Mouse (Mus musculus) layer of hippocampus, postnatal 36 days (tissue): ENCODE measurements around the gene Fgf11. TPM values are rescaled to one million over a fixed set of nuclear protein-coding genes. Genes with fewer than 3 reads are reported as not detected.

Source experiments
- DNase-seq, 2 experiments: peaks; one replicate each; pipeline ENCODE4 v3.0.0; 2022
- total RNA-seq, 2 experiments: library from RNA; stranded (reverse); gene quantifications; 2 replicates each; pipeline ENCODE4 v1.2.3; 2021

The Fgf11 gene
- total RNA-seq, 2 experiments from 2014 or later: 29.2 to 31.6 TPM

DNA sequence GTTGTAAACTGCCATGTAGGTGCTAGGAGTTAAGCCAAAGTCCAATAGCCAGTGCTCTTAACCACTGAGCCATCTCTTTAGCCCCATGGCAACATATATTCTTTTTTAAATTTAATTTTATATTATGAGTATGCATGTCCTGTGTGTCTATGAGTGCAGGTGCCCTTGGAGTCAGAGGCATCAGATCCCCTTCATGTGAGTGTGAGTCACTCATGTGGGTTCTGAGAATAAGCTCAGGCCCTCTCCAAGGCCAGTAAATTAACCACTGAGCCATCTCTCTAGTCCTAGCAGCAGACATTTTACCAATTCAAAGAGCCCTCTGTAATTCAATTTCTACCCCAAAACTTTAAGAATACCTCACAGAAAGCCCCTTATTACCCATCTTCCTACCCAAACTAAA, 49.0 kb downstream of the Fgf11 start:
- no peak for DNase-seq

DNA sequence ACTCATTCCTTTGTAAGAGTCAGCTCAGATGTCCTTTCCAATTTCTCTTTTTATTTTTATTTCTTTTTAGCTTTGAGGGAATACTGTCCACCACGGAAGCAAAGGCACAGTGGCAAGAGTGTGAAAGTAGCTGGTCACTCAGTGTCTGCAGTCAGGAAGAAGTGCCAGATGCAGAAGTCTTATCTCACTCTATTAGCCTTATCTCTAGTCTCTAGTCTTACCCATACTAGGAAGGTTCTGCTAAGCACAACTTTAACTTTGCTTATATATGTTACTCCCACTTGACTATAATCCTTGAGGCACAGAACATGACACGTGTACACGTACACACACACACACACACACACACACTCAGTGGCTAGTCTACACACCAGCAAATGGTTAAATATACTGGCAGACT, 50.0 kb downstream of the Fgf11 start:
- no peak for DNase-seq

Other genes starting within 250 kb of the Fgf11 start
- gene Efnb3, start 241.7 kb downstream of the Fgf11 start, total RNA-seq: 100 to 1,000 TPM; 120 to 121 TPM
- gene Wrap53, start 221.6 kb downstream of the Fgf11 start, total RNA-seq: 10 to 100 TPM; 11.8 to 14.3 TPM
- gene Trp53, start 221.5 kb downstream of the Fgf11 start, total RNA-seq: 10 to 100 TPM; 25.4 to 27.4 TPM
- 100 to 1,000 TPM; 400 to 418 TPM for gene Atp1b2, start 195.9 kb downstream of the Fgf11 start, total RNA-seq
- gene Shbg, start 184.0 kb downstream of the Fgf11 start, total RNA-seq: not detected
- 10 to 100 TPM; 11.7 to 13.7 TPM for gene Sat2, start 179.8 kb downstream of the Fgf11 start, total RNA-seq
- gene Fxr2, start 168.9 kb downstream of the Fgf11 start, total RNA-seq: 100 to 1,000 TPM; 147 to 153 TPM
- not detected for gene Sox15, start 146.5 kb downstream of the Fgf11 start, total RNA-seq
- 10 to 100 TPM; 55.0 to 58.8 TPM for gene Mpdu1, start 139.2 kb downstream of the Fgf11 start, total RNA-seq
- 10 to 100 TPM; 11.9 to 13.5 TPM for gene Cd68, start 135.7 kb downstream of the Fgf11 start, total RNA-seq
- gene Eif4a1, start 129.4 kb downstream of the Fgf11 start, total RNA-seq: 100 to 1,000 TPM; 352 to 354 TPM
- gene Senp3, start 119.8 kb downstream of the Fgf11 start, total RNA-seq: 100 to 1,000 TPM; 101 to 122 TPM
- gene Tnfsf13, start 116.1 kb downstream of the Fgf11 start, total RNA-seq: 1 to 10 TPM; 2.1 to 3.1 TPM
- 1 to 10 TPM; 8.2 to 8.8 TPM for gene Tnfsf12, start 106.0 kb downstream of the Fgf11 start, total RNA-seq
- 1 to 10 TPM in 1 of 2 experiments, under 1 TPM in 1; 0.90 to 1.2 TPM for gene Tnfsfm13, start 105.8 kb downstream of the Fgf11 start, total RNA-seq
- 10 to 100 TPM; 61.2 to 61.3 TPM for gene Polr2a, start 43.2 kb downstream of the Fgf11 start, total RNA-seq
- not detected for gene Slc35g3, start 39.9 kb downstream of the Fgf11 start, total RNA-seq
- 100 to 1,000 TPM; 116 to 126 TPM for gene Zbtb4, start 35.9 kb downstream of the Fgf11 start, total RNA-seq
- gene Chrnb1, start 5.9 kb downstream of the Fgf11 start, total RNA-seq: 1 to 10 TPM in 1 of 2 experiments, under 1 TPM in 1; 0.72 to 1.3 TPM
- gene Tmem102, start 3.8 kb upstream of the Fgf11 start, total RNA-seq: under 1 TPM in 1 of 2 experiments, not detected in 1; 0.17 TPM
- not detected for gene Gm39566, start 13.4 kb upstream of the Fgf11 start, total RNA-seq
- not detected for gene Spem2, start 16.6 kb upstream of the Fgf11 start, total RNA-seq
- under 1 TPM; 0.57 to 0.63 TPM for gene Spem1, start 20.3 kb upstream of the Fgf11 start, total RNA-seq
- gene Nlgn2, start 35.9 kb upstream of the Fgf11 start, total RNA-seq: 100 to 1,000 TPM; 192 to 206 TPM
- gene Tmem256, start 36.7 kb upstream of the Fgf11 start, total RNA-seq: 100 to 1,000 TPM; 109 to 128 TPM
- gene Plscr3, start 44.5 kb upstream of the Fgf11 start, total RNA-seq: 10 to 100 TPM; 16.3 to 16.6 TPM
- gene Tnk1, start 56.9 kb upstream of the Fgf11 start, total RNA-seq: under 1 TPM in 1 of 2 experiments, not detected in 1; 0.18 TPM
- not detected for gene Tmem95, start 76.2 kb upstream of the Fgf11 start, total RNA-seq
- 1 to 10 TPM; 1.1 TPM for gene Kctd11, start 79.5 kb upstream of the Fgf11 start, total RNA-seq
- not detected for gene Acap1, start 93.7 kb upstream of the Fgf11 start, total RNA-seq
- under 1 TPM; 0.46 to 0.95 TPM for gene 2810408A11Rik, start 99.1 kb upstream of the Fgf11 start, total RNA-seq
- 100 to 1,000 TPM; 117 to 118 TPM for gene Neurl4, start 99.2 kb upstream of the Fgf11 start, total RNA-seq
- 10 to 100 TPM; 31.9 to 38.2 TPM for gene Gps2, start 112.0 kb upstream of the Fgf11 start, total RNA-seq
- 100 to 1,000 TPM; 416 to 445 TPM for gene Eif5a, start 120.1 kb upstream of the Fgf11 start, total RNA-seq
- gene Ybx2, start 133.9 kb upstream of the Fgf11 start, total RNA-seq: 10 to 100 TPM; 10.9 to 11.1 TPM
- 1 to 10 TPM; 1.8 TPM for gene Slc2a4, start 146.3 kb upstream of the Fgf11 start, total RNA-seq
- not detected for gene Cldn7, start 162.9 kb upstream of the Fgf11 start, total RNA-seq
- 100 to 1,000 TPM; 113 to 116 TPM for gene Ctdnep1, start 179.3 kb upstream of the Fgf11 start, total RNA-seq
- gene Elp5, start 180.7 kb upstream of the Fgf11 start, total RNA-seq: 10 to 100 TPM; 77.5 to 78.4 TPM
- gene Gabarap, start 189.3 kb upstream of the Fgf11 start, total RNA-seq: 100 to 1,000 TPM; 232 to 236 TPM
- gene Phf23, start 193.9 kb upstream of the Fgf11 start, total RNA-seq: 10 to 100 TPM; 45.4 to 47.4 TPM
- gene Dvl2, start 198.7 kb upstream of the Fgf11 start, total RNA-seq: 10 to 100 TPM; 36.8 to 41.7 TPM
- gene Acadvl, start 213.6 kb upstream of the Fgf11 start, total RNA-seq: 10 to 100 TPM; 54.9 to 58.6 TPM
- 100 to 1,000 TPM; 888 to 914 TPM for gene Dlg4, start 215.1 kb upstream of the Fgf11 start, total RNA-seq